Mouse (Mus musculus) cortical plate, adult 2 months (tissue): ENCODE data around the gene Nek8. TPM values are rescaled to one million over a fixed set of nuclear protein-coding genes. Genes with fewer than 3 reads are reported as not detected.
A peak's percentile ranks its signal among the peaks of the same experiment; 100 is the strongest.
"Not testable (repeated sequence)": the region's sequence is repeated elsewhere in the genome, so short reads cannot be mapped to it uniquely, and the experiment has no call there.

Experiments used
- H3K27ac ChIP-seq: fragments of 200-500 bp; 2 replicates; pipeline ENCODE4 v1.5.1; 2012; ENCODE audit warnings: low read length, control low read depth, inconsistent platforms; ENCODE audit not compliant: insufficient read depth
- H3K4me1 ChIP-seq: fragments of 200-500 bp; 2 replicates; pipeline ENCODE4 v1.6.1; 2011; ENCODE audit warnings: low read length; ENCODE audit not compliant: control insufficient read depth, insufficient read depth
- H3K4me3 ChIP-seq: fragments of 200-500 bp; 2 replicates; pipeline ENCODE4 v1.5.1; 2011; ENCODE audit warnings: mild to moderate bottlenecking, low read length, control low read depth; ENCODE audit not compliant: insufficient read depth
- CTCF ChIP-seq: fragments of 200-500 bp; IDR thresholded peaks from 2 replicates; pipeline ENCODE4 v1.5.1; 2011; ENCODE audit warnings: mild to moderate bottlenecking, control low read depth, low read length; ENCODE audit not compliant: insufficient read depth; ENCODE audit errors: extremely low read depth
- POLR2A ChIP-seq: fragments of 200-500 bp; IDR thresholded peaks from 2 replicates; pipeline ENCODE4 v1.6.1; 2011; ENCODE audit warnings: mild to moderate bottlenecking, low read length, control low read depth; ENCODE audit not compliant: insufficient read depth; ENCODE audit errors: extremely low read depth
- polyA plus RNA-seq: library from polyadenylated mRNA; depleted of rRNA; stranded (reverse); fragments of >200 nt; gene quantifications from 2 replicates; pipeline ENCODE4 v1.2.3, GENCODE M21; 2012

Nek8 gene
- polyA plus RNA-seq, 1 experiment, result 6.2 TPM

GRCm38 (mm10) chr11:78204287-78204686 is 27.8 kb upstream of the Nek8 start:
- no peak overlapping the region for H3K4me3 ChIP-seq
- H3K4me1 ChIP-seq, result peaks cover 2% of the 10 kb centered on the region; the same call in 1 of the 2 replicates
- no peak overlapping the region for H3K27ac ChIP-seq
- TF ChIP-seq POLR2A (no peak), CTCF (no peak)

GRCm38 (mm10) chr11:78202372-78202771 is 25.9 kb upstream of the Nek8 start:
- TF ChIP-seq CTCF, result no peak
- TF ChIP-seq POLR2A, result no peak
- peaks cover 2% of the 10 kb centered on the region; the same call in 1 of the 2 replicates for H3K4me1 ChIP-seq
- H3K27ac ChIP-seq, result no peak overlapping the region
- no peak overlapping the region for H3K4me3 ChIP-seq

GRCm38 (mm10) chr11:78195101-78195863 is 18.8 kb upstream of the Nek8 start:
- H3K4me3 ChIP-seq, result no peak overlapping the region; the same call in 1 of the 2 replicates
- H3K4me1 ChIP-seq, result 0 out of 2 replicates have a peak, but pooled peaks cover 1% of the 10 kb centered on the region
- TF ChIP-seq POLR2A (no peak), CTCF (no peak)
- H3K27ac ChIP-seq, result no peak overlapping the region

GRCm38 (mm10) chr11:78194411-78195100 is 18.1 kb upstream of the Nek8 start:
- Histone ChIP-seq H3K4me3 (peak overlapping the region; percentile 43), H3K4me1 (peaks cover 4% of the 10 kb centered on the region; the same call in 1 of the 2 replicates), H3K27ac (no peak overlapping the region)
- no peak for TF ChIP-seq CTCF
- TF ChIP-seq POLR2A, result no peak

GRCm38 (mm10) chr11:78193113-78193512 is 16.6 kb upstream of the Nek8 start, which contains the start of gene Proca1:
Gene Proca1 (plus strand): TSS chr11:78193392.
- TF ChIP-seq POLR2A (no peak), CTCF (no peak)
- Histone ChIP-seq H3K4me3 (no peak within 1 kb of the TSS), H3K27ac (no peak within 1 kb of the TSS), H3K4me1 (peaks cover 4% of the 10 kb centered on the region; the same call in 1 of the 2 replicates)

- Histone ChIP-seq H3K4me3 (peak overlapping the region; percentile 48; the same call in 1 of the 2 replicates), H3K27ac (0 out of 2 replicates have a peak overlapping the region, but pooled peaks have one; percentile 1), H3K4me1 (peaks cover 4% of the 10 kb centered on the region; the same call in 1 of the 2 replicates)
- TF ChIP-seq POLR2A (no peak), CTCF (no peak)
Observed at GRCm38 (mm10) chr11:78190041-78190440, 13.6 kb upstream of the Nek8 start.

GRCm38 (mm10) chr11:78189234-78190040 is 13.0 kb upstream of the Nek8 start:
- Histone ChIP-seq H3K27ac (peak overlapping the region; percentile 90), H3K4me3 (peak overlapping the region; percentile 48), H3K4me1 (peaks cover 4% of the 10 kb centered on the region; the same call in 1 of the 2 replicates)
- TF ChIP-seq CTCF, result no peak
- TF ChIP-seq POLR2A, result peak; percentile 30; the same call in 1 of the 2 replicates

- Histone ChIP-seq H3K4me1 (peaks cover 4% of the 10 kb centered on the region; the same call in 1 of the 2 replicates), H3K4me3 (peak within 1 kb of the TSS; percentile 48), H3K27ac (peak within 1 kb of the TSS; percentile 90)
- TF ChIP-seq POLR2A, result 0 out of 2 replicates have a peak, but pooled peaks have one; percentile 36
- no peak for TF ChIP-seq CTCF
Observed at GRCm38 (mm10) chr11:78188331-78189233, 12.1 kb upstream of the Nek8 start, which contains the start of gene Rab34. Gene Rab34 (plus strand): TSS chr11:78188430.

GRCm38 (mm10) chr11:78184702-78185101 is 8.2 kb upstream of the Nek8 start:
- not testable (repeated sequence) for H3K27ac ChIP-seq

More at GRCm38 (mm10) chr11:78184702-78185101, 8.2 kb upstream of the Nek8 start:
- H3K4me3 ChIP-seq, H3K4me1 ChIP-seq: not testable (repeated sequence)
